Mouse (Mus musculus) MEL-GATA-1-ER (cell line): ENCODE measurements at regions not wholly inside any gene's neighbourhood (a gene's known extent, or its start where the extent isn't known, plus 50 kb on each side); places are given as distances from the start of the nearest gene placed in this dataset.

Experiments used
- DNase-seq: peaks from one replicate; pipeline ENCODE4 v3.0.0-alpha.2; 2012; ENCODE audit warnings: low read depth; ENCODE audit errors: extremely low read depth

DNA sequence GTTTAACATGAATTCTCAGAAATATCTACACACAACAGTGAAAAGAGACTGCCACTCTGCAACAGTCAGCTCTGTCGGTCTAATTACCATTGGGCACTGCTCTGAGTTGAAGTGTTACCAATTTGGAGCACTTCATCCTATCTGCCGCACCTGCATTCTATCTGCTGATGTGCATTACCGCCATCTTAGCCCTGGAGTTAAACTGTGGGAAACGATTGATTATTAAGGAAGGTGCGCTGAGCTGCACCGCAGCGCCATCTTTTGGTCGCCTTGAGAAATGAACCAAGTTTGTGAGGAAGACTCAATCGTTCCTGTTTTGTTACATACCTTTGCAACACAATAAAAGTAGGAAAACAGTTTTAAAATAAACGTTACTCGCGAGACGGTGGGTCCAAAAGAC is 110.5 kb downstream of the Rergl start:
- DNase-seq: no peak

DNA sequence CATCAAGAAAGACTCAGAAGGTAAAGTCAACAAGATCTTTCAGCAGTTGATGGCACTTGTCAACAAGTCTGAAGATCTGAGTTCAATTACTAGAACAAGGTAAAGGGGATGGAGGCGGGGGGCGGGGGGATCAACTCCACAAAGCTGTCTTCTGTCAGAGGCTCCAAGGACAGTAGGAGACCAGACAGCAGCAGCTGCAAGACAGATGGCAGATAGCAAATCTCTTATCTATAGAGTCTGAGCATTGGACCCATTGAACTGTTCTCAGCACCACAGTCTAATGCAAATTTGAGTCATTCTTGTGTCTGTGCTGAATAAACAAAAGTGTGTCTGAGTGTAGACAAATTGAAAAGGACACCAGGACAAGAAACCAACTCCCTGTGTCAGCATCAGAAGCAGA is 150.8 kb downstream of the Rergl start:
- no peak for DNase-seq

DNA sequence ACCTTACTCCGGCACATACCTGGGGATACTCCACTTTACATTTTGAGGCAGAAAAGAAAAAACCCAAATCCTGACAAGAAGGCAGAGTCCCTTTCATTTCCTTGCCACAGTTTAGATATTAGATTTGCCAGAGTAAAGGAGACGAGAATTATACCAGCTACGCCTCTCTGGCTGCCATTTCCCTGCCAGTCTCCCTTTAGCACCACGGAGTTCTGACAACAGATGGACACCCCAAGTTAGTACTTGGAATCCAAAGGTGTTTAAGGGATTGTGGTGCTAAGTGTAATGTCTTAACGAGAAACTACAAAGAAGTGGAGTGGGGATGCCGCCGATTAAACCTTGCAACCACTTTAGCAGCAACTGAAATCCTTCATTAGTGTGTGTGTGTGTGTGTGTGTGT is 176.6 kb downstream of the Rergl start:
- DNase-seq: no peak

DNA sequence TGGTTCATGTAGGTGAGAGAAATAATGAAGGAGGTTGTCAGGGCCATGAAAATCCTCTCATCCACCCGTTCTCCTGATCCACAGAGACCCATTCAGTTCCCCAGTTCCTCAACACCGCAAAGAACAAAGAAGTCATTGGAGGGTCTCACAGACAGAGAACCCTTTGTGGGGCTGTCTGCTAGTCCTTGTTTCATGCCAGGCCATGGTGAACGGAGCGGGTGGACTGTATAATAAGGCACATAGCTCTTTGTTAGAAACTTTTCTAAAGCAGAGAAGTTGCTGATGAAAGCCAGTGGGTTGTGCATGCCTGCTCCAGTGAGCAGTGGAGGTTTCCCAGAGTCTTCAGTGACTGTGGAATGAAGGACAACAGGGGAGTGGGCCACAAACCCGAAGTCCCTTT is 194.1 kb downstream of the Rergl start:
- DNase-seq: no peak

DNA sequence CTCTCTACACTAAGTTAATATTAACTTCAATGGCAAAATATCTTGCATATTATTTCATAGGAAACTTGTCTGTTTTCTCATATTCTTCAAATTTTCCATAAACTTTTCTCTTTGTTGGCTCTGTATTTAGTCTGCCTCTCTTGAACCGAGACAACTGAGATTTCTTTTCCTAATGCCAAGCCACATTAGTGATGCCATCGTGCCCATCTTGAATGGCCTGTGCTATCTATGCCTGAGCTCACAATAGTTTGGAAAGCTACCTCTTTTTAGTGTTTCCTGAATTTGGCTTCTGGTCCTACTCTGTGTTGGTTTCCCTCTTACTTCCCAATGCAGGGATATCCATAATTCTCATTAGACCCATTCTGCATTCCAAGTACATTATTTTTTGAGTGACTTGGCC is 197.5 kb downstream of the Rergl start:
- no peak for DNase-seq

DNA sequence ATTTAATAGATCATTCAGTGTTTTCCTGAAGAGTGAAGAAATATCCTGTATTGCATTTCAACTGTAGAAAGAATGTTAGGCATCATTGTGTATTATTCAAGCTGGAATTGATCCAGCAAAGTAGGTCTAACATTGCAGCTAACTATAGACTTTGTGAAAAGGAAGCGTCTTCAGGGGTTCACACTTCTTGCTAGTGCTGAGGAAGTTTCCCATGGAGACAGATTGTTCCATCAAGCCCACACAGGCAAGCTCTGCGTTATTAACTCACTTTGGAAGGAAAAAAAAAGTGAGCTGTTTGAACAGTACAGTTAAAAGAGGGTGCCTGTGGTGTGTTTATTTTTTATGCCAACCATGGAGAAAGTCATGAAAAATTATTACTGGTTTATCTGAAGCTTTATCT is 206.1 kb downstream of the Rergl start:
- DNase-seq: no peak

DNA sequence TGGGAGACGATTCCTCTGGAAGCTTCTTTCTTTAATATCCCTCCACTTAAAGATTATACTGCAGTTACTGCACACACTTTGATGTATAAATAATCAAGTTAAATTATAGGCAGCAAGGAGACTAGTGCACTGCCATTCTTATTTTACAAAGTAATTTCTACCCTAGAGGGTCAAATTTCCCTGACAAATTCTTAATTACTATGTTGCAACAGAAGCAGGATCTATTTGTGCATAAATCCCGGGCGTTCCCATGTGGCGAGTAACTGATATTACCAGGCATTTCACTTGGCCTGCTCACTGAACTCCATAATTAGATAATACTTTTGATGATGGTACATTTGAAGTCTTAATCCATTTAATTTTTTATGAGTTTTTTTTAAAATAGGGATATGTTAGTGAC is 222.7 kb downstream of the Rergl start:
- no peak for DNase-seq

DNA sequence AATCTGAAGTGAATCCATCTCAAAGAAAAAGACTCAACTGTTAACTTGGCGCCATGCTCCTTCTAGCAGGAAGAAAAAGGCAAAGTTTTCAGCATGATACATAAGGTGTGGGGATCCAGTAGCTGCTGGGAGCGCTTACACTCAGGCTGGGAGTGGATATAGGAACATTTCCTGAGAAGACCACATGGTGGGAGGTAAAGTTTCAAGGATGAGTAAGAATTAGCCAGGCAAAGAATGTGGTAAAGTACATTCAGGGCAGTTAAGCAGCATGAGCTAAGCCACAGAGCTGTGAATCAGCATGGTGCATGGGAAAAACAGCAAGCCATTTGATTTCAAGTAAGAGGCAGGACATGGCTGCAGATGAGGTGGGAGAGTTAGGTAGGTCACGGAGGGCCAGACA is 226.3 kb downstream of the Rergl start:
- DNase-seq: no peak

DNA sequence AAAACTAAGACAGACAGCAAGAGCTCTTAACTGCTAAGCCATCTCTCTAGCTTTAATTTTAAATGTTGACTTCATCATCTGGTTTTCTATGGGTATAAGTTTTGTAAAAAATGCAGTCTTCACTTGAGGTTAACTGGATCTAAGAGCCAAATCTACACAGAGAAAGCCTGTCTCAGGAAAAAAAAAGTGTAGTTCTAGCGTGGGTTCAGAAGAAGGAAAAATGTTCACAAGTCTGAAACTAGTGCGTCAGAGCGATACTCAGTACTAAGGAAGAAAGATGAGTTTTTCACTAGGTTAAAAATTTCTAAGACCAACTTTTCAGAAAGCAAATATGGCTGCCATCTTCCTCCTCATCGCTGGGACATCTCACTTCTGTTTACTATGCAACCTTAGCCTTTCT is 248.1 kb downstream of the Rergl start:
- no peak for DNase-seq

DNA sequence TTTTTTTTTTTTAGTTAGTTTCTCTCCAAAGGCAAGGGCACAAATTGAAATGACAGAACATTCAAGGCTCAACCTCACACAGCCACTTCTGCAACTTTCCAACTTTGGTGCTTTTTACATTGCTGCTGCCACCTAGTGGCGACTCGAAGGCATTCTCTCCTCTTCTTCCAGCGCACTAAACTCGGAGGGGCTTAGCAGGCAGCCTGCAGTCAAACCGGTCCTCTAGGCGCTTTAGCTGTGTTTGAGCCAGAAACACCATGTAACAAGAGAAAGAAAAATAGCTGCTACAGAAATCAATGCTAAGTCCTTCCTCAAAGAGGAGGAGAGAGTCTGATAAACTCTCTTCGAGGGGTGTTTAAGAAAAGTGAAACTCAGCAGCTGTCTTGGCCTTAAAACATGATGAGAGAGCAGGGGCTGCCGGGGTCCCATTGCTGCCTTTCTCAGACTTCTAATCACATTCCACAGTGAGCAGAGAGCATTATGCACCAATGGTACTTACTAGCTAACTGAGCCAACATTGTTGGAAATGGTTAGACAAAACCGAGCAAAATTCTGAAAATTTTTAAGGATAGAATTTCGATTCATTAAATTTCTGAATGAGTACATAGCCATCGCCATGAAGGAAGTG is 252.7 kb downstream of the Rergl start:
- peak; percentile 3 for DNase-seq

DNA sequence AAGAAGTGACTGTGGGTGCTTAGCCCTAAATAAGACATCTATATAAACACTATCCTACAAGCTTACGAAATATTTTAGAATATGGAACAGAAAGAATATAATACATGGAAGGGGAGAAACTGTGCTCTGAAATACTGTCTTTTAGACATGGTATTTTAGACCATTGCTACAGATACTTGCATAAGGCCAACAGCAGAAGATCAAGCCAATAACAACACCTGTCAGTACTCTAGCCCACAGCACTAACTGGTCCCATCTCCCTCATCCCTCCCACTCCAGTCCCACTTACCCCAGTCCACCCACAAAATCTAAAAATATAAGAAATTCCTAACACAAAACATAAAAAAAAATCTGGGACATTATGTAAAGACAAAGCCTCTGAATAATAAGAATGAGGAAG is 275.6 kb downstream of the Rergl start:
- DNase-seq: no peak

DNA sequence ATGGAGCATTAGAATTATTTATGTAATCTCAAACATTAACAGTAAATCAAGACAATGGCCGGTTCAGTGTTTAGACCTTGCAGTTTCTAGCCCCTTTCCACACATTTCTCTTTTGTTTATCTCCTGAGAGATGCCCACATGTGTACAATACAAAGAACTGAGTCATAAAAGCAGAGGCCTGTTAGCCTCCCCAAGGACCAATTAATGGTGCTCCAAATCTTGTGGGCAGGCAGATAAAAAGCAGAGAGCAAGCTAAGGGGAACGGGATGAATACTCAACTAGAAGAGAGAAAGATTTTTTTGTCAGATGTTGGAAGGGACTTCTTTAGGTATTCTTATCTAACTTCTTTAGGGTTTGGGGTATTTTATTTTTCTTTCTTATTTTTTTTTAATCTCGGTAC is 287.3 kb downstream of the Rergl start:
- DNase-seq: no peak

DNA sequence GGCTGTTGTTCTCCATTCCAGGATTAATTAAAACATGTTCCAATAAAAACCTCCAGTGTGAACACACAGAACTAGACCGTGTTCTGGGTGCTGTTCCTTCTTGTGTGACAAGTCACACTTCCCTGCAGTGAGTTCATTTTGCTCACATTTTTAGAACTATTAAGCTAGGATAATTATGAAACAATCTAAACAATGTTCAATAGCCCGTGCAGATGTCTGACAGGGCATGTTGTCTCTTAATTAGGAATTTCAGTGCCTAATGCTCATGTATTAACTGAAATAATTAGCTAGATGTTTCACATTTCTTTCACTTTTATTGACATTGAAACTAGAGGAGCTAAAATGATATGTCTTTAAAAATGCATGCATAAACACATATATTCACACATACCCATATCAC is 291.5 kb downstream of the Rergl start:
- DNase-seq: no peak

DNA sequence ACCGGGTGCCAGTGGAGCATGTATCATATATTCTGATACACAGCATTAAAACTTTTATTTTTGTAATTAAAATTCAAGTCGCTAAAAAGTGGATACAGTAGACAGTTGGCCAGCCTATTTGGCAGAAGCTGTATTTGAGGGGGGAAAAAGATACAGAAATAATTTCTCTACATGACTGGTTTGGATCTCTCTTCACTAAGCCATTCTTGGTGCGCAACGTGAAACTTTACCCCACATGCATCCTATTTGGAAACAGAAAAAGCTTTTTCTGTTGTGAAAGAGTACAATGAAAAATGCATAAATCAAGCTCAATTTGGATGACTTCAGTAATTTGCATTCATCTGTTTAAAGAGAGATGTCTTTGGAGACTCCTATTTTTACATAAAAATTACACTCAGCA is 303.2 kb downstream of the Rergl start:
- DNase-seq: no peak

DNA sequence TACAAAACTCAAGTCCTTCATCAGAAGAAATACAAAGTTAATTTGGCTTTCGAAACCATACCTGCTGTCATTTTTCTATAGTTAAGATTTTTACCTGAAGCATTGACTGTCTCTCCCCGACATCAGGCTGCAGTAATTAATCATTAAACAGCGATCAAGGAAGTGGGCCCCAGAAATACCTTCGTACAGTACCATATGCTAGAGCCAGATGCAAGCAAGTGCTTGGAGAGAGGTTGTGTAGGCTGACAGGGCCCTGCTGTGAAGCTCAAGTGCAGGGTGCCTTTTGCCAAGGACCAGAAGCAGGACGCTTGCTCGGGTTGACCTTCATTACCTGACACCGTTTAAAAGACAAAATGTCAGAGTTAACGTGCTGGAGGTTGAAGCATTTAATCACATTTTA is 315.3 kb downstream of the Rergl start:
- no peak for DNase-seq

DNA sequence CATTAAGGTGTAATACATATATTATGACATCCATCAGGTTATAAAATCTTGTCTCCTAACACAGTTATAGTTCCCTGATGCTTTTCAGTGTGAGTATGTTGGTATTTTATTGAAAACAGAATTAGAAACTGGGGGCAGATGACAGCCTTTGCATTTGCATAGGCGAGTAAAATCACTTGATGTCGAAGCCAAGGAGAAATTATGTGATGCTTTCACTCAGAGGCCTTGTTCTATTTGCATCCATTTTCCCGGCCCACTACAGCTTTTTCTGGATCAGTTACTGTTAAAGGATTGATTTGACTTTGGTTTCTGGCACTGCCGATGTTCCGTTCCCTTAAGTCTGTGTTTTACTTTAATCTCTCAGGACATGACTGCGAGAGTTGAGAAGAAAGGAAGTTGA is 341.4 kb downstream of the Rergl start:
- no peak for DNase-seq

DNA sequence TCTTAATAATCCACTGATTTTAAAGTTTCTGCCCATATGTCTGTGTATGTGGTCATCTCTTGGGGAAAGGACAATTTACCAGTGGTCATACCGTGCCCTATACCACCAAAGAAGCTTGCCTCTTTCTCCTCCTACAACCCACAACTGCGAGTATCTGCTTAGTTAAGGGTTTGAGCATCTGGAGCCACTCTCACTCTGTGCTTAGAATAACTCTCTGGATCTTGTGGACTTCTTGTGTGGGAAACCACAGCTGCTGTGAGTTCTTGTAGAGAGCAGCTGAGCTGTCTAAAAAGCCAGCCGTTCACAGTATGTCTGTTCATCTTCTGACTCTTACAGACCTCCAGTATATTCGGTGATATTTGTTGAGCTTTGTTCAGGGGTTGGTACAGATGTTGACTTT is 342.0 kb downstream of the Rergl start:
- DNase-seq: no peak

DNA sequence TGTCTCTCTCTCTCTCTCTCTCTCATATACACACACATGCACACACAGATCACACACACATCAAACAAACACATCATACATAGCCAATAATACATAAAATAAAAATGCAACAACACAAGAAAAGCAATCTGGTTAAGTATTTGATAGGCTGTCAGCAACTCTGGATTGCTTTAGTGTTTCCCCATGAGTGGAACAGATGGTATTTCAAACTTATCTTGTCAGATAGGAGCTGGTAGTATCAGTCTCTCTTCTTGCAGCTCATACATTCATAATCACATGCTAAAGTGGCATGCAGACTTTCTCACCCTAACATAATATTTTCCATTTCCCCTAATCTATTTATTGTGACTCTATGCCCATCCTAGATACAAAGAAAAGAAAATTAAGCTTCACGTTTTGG is 347.0 kb downstream of the Rergl start:
- DNase-seq: no peak

DNA sequence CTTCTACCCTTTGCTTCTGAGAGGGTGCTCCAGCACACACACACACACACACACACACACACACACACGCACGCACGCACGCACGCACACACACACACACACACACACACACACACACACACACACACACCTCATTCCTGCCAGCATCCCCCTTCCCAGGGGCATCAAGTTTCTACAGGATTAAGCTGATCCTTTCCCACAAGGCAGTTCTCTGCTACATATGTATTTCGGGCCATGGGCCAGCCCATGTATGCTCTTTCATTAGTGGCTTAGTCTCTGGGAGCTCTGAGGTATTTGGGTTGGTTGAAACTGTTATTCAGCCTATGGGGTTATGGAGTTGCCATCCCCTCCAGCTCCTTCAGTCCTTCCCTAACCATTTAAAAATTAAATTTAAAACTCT is 366.1 kb downstream of the Rergl start:
- DNase-seq: no peak

DNA sequence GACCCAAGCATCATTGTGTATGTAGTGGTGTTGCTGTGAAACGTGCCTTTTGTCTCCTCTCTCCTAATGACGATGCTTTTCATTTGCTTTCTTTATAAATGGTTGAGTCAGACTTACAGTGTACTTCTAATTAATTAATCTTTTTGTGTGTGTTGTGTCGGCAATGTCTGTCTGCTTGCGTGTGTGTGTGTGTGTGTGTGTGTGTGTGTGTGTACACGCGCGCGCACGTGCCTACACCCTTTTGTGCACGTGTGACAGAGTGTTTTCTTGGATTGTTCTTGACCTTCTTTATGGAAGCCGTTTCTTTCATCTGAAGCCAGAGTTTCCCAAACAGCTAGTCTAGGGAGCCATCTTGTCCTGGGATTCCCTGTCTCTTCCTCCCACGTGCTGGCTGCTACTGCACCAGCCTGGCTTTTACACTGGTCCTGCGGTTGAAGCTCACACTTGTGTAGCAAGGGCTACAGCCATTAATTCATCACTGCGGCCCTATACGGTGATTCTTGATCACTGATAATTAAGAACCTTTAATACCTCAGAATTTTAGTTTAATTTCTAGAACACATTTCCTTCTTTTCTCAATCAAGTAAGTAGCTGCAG is 369.6 kb downstream of the Rergl start:
- no peak for DNase-seq

DNA sequence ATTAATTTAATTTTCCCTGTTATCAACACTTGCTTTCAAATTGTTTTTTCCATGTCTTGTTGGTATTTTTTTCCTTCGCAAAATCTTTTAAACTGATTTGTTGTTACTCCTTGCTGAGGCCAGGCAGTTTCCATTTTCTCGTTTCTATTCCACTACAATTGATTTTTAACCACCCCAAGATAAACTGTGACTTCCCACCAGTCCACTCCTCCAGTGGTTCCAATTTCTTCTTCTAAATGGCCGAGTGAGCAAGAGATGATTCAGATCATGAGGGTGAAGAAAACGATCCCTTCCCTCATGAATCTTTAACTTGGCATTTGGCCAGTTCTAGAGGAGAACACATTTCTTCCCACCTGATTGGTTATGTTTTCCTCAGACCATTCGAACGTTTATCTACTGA is 393.5 kb downstream of the Rergl start:
- DNase-seq: no peak

DNA sequence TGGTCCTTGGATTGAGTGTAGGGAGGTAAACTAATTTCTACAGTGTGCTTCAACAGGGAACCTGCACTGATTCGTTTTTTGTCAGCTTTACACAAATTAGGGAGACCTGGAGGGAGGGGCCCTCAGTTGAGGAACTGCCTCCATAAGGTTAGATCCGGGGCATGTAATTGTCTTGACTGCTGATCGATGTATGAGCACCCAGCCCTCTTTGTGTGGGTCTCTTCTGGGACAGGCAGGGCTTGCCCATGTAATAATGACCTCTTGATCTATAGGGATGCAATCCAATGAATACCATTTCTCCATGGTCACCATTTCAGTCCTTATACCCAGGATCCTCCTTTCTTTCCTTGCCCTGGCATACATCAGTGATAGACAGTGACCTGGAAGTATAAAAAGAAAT is 398.4 kb downstream of the Rergl start:
- DNase-seq: no peak

DNA sequence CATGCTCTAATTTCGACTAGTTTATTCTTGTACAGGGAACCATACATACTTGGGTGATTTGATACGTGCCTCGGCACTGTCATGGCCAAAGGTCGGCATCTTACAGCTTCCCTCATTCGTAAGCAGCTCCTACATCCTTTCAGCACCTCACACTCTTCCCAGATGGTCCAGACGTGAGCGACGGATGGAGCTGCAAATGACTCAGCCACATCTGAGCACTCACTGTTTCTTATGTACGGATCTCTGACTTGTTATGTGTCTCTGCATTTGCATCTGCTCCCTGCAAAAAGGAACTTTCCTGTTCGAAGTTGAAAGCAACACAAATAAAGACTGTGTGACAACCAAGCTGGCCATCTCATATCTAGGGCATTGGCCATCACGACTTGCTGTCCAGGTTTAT is 402.5 kb downstream of the Rergl start:
- DNase-seq: no peak

DNA sequence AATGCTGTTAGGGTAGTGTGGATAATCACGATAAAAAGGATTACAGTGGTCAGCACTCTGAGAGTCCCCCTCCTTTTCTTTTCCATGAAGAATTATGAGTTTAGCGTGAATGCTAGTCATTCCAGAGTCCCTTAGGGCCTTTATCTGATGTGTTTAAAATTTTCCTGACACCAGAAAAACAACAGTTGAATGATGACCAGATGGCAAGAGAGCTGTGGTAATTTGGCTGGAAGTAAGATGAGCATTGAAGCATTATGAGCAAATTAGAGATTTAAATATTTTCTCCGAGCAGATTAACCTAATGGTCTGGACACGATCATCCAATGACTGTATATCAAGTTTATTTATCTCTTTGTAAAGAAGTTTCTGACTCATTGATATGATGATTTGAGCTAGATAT is 417.1 kb upstream of the Igbp1b start:
- no peak for DNase-seq
